Mouse (Mus musculus): ENCODE results near the gene Vkorc1. TPM values are rescaled to one million over a fixed set of nuclear protein-coding genes. Genes with fewer than 3 reads are reported as not detected.
"Not testable (repeated sequence)": the region's sequence is repeated elsewhere in the genome, so short reads cannot be mapped to it uniquely, and the experiment has no call there.

Vkorc1 gene
- total RNA-seq (2021): 10 to 100 TPM; 26.3 to 26.6 TPM
- long read RNA-seq, experiment 1, transcript Vkorc1-201 (3 exons, 748 nt): major isoform, 18 of 18 reads
- long read RNA-seq, experiment 1, partial matches to known transcripts: 0 of 18 reads
- long read RNA-seq, experiment 1, other reads (novel, unspliced or antisense): 0 of 18 reads
- long read RNA-seq, experiment 2, transcript Vkorc1-201 (3 exons, 748 nt): major isoform, 18 of 19 reads
- long read RNA-seq, experiment 2, partial matches to known transcripts: 1 of 19 reads
- long read RNA-seq, experiment 2, other reads (novel, unspliced or antisense): 0 of 19 reads

DNA sequence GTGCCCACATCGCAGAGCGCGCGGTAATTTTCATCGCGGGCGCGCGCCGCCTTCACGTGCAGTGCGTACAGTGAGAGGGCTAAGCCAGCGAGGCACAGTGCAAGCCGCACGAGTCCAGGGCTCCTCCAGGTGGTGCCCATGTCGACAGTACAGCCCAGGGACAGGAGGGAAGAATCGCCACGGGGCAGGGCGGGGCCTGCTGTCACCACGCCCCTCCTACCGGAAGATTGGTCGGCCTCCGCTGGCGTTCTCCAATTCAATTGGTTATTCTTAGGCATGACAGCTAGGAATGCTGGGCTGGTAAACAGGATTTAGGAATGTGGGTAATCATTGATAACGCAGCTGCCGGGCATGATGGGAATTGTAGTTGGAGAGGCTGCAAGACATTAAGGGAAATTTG lies at the start of gene Vkorc1, which contains the start of gene Gm21974:
Gene Vkorc1 (minus strand): TSS at position 176 of the 400 bp plus-strand sequence.
Gene Gm21974 (minus strand): TSS at position 13 of the 400 bp plus-strand sequence.
- peak within 1 kb of the TSS; percentile 86 for H3K27ac ChIP-seq
- TF ChIP-seq CTCF (conservative IDR thresholded peaks at IDR 0.05): peak; percentile 54
- peak within 1 kb of the TSS; percentile 65 for H3K4me3 ChIP-seq
- DNase-seq (ENCODE audit: low spot score in 2 of 2): peak; percentile 92 to 96

DNA sequence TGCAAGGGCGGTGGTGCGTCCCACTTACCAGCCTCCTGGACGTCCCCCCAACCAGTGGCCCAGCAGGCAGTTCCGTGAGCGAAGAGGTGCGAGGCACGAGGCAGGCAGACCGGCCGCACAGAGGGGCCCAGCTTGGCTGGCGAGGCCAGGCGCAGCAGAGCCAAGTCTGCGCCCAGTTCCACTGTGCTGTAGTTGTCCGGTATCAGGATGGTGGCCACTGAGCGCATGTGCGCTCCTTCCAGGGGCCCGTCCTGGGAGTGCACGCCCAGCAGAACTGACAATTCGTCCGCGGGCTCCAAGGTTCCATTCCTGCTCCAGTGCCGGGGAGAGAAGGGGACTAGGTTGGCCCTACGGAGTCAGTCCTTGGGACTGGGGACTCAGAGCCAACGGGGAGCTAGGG lies 49.2 kb upstream of the Vkorc1 start:
- no peak overlapping the region for H3K4me3 ChIP-seq
- no peak overlapping the region for H3K27ac ChIP-seq
- peak in 1 of 2 experiments; percentile 6 for DNase-seq (ENCODE audit: low spot score in 2 of 2)
- TF ChIP-seq CTCF (conservative IDR thresholded peaks at IDR 0.05): no peak

DNA sequence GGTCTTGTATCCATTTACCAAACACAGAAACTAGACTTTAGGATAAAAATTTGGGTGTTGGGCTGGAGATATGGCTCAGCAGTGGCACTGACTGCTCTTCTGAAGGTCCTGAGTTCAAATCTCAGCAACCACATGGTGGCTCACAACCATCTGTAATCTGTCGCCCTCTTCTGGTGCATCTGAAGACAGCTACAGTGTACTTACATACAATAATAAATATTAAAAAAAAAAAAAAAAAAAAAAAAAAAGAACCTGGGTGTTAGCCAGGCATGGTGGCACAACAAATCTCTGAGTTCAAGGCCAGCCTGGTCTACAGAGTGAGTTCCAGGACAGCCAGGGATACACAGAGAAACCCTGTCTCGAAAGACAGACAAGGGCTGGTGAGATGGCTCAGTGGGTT lies 46.7 kb upstream of the Vkorc1 start:
- DNase-seq (ENCODE audit: low spot score in 2 of 2): peak in 1 of 2 experiments; percentile 8
- not testable (repeated sequence) for H3K4me3 ChIP-seq

DNA sequence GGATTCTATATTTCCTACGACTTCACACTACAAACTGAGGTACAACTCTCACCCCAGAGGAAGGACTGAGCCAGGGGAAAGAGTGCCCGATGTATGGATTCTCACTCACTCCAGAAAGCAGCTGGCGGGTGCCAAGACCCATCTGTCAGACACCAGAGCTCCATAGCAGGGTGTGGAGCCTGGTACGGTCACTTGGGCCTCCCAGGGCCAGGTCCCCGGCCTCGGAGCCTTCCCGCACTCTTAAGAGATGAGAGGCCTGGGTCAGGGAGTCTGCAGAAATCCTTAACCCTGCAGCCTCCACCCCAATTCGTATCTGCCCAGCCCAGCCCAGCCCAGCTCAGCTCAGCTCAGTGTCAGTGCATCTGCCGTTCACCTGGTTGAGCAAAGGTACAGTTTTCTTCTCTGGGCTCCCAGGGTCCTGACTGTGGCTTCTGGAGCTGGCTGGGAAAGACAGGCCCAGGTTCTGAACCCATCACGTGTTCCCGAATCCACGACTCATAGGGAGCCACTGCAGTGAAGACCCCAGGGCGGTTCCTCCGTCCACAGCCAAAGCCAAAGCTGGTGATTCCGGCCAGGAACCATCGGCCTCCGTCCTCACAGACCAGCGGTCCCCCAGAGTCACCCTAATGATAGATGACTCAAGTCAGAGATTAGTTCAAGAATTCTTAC lies 40.9 kb upstream of the Vkorc1 start:
- DNase-seq (ENCODE audit: low spot score in 2 of 2): no peak
- Histone ChIP-seq H3K27ac (peak overlapping the region; percentile 95), H3K4me3 (peak overlapping the region; percentile 81)
- TF ChIP-seq CTCF (conservative IDR thresholded peaks at IDR 0.05): no peak

More for the DNA sequence above, 46.7 kb upstream of the Vkorc1 start:
- H3K27ac ChIP-seq: not testable (repeated sequence)
- TF ChIP-seq CTCF (conservative IDR thresholded peaks at IDR 0.05): peak; percentile 61

DNA sequence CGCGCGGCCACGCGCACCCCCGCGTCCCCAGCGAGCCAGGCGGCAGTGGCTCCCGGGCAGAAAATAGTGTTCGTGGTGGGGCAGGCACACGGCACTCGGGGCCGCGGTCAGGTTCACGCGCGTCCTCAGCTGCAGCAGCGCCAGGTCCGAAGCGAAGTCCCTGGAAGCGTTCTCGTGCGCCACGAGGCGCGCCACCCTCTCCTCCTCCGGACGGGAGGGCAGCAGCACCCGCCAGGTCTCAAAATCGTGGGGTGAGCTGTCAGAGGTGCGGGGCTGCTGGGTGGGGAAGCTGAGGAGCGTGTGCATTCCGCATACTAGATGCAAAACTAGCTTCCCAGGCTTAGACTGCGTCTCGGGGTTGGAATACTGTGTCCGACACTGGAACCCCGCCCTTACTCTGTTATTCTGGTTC lies 40.3 kb upstream of the Vkorc1 start:
- Histone ChIP-seq H3K27ac (peak overlapping the region; percentile 95), H3K4me3 (peak overlapping the region; percentile 81)
- peak; percentile 7; the same call in 1 of the 2 replicates for TF ChIP-seq CTCF (conservative IDR thresholded peaks at IDR 0.05)
- no peak for DNase-seq (ENCODE audit: low spot score in 2 of 2)

DNA sequence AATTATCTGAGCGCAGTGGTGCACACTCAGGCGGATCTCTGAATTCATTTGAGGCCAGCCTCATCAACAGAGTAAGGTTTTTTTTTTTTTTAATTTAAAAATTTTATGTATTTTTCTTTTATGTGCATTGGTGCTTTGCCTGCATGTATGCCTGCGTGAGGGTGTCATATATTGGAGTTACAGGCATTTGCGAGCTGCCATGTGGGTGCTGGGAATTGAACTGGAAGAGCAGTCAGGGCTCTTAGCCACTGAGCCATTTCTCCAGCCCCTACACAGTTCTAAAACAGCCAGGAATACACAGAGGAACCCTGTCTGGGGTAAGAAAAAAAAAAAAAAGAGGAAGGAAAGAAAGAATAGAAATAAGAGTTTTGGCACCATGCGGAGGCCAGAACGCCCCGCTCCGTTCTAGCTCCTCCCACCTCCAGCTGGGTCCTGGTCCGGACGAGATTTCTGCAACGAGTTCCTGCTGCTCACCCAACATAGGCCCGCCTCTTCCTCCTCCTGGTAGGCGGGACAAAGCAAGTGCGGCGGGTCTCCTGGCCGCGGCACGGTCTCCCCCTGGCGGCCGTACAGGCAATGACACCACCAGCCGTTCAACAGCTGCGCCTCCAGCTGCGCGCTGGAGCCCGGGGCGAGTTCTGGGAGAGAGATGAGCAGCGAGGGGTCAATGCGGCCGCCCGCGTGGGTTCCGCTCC lies 39.8 kb upstream of the Vkorc1 start:
- peak overlapping the region; percentile 95 for H3K27ac ChIP-seq
- H3K4me3 ChIP-seq: peak overlapping the region; percentile 81
- TF ChIP-seq CTCF (conservative IDR thresholded peaks at IDR 0.05): peak; percentile 100; the same call in 1 of the 2 replicates
- peak; percentile 94 to 96 for DNase-seq (ENCODE audit: low spot score in 2 of 2)

DNA sequence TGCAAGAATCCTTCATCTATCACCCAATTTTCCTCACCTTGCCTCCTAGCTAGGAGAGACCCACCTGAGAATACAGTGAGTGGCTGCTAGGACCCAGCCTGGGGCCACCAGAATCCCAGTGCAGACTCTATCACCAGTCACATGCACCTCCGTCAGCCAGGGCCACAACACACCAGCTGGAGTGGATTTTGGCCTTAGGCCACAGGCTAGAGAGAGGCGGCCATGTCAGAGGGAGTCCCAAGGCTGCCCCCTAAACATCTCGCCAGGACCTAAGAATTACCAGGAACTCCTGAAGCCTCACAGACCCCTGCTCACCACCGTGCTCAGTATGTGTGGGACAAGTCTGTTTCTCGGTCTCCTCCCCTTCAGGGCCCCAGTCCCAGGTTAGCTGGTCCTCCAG lies 38.7 kb upstream of the Vkorc1 start:
- no peak overlapping the region for H3K4me3 ChIP-seq
- no peak for TF ChIP-seq CTCF (conservative IDR thresholded peaks at IDR 0.05)
- no peak overlapping the region for H3K27ac ChIP-seq
- DNase-seq (ENCODE audit: low spot score in 2 of 2): no peak

DNA sequence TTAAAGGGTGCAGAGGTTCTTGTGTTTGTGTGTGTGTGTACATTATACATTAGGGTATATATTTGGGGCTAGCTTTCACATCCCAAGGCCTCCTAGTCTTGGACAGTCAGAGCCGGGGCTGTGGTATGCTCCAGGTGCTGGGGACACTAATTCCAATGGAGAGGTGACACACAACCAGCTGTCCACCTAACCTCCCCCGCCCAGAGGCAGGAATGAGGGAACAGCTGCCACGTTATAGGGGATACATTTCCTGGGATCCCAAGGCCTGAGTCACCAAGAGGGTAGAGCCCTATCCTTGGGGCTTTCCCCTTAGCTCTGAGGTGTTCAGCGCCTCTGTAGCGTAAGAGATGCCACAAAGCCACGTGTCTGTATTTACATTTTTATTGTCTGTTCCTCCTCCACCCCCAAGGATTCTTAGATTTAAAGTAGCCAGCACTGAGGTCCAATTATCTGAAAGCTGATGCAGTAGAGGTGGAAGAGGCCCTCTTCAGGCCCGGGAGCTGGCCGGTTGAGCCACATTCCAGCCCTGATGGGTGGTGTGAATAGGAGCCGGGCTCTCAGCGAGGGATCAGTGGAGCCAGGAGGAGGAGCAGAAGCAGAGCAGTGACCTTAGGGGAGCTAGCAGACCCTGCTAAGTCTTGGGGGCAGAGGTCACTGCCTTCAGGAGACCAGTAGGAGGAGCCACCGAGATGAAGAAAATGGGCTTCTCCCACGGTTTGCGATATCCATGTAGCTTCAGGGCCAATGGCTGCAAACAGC lies 37.0 kb upstream of the Vkorc1 start:
- Histone ChIP-seq H3K4me3 (no peak overlapping the region), H3K27ac (no peak overlapping the region)
- no peak for DNase-seq (ENCODE audit: low spot score in 2 of 2)
- no peak for TF ChIP-seq CTCF (conservative IDR thresholded peaks at IDR 0.05)

DNA sequence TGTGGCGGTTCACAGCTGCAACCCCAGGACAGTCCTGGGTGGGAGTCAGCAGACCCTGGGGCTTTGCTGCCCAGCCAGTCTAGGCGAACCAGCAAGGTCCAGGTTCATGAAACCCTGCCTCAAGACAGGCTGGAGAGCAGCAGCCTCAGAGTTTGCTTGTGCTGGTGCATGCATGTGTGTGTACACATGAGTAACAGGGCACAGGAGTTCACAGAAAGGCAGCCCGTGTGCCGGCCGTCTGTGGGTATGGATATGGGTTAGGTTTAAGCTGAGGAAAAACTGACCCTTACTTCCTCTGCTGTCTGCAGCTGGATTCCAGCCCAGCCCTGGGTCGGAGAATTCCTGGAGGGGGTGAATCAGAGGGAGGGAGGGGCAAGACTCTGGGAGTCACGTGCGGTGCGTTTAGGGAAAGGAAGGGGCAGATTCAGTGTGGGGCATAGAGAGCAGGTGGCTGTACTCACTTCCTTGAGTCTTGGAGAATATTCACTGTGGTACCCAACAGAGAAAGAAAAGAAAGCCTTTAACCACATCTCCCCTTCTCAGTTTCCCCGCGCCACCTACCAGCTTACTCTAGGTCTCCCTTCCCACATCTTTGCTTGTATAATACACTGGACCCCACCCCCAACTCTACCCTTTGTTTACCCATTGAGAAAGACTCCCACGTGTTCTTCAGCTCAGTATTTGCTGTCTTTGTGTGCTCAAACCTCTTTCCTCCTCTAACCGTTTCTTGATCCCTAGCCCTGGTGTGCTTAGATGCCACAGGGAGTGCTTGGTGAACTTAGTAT lies 36.1 kb upstream of the Vkorc1 start:
- no peak overlapping the region for H3K27ac ChIP-seq
- no peak for DNase-seq (ENCODE audit: low spot score in 2 of 2)
- no peak for TF ChIP-seq CTCF (conservative IDR thresholded peaks at IDR 0.05)
- H3K4me3 ChIP-seq: no peak overlapping the region

DNA sequence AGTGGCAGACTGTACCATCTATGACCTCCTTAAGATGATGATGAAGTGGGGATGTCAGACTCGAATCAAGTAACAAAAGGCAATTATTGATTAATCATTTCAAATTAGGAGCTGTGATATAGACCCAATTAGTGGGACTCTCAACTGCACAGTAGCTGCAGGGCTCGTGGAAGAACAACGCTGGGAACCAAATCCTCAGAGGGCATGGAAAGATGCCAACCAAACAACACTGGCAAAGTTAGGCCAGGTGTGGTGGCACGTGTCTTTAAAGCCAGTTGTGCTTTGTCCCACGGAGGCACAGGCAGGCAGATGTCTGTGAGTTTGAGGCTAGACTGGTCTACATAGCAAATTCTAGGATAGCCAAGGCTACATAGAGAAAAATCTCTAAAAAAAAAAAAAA lies 35.2 kb upstream of the Vkorc1 start:
- no peak for DNase-seq (ENCODE audit: low spot score in 2 of 2)
- TF ChIP-seq CTCF (conservative IDR thresholded peaks at IDR 0.05): no peak

DNA sequence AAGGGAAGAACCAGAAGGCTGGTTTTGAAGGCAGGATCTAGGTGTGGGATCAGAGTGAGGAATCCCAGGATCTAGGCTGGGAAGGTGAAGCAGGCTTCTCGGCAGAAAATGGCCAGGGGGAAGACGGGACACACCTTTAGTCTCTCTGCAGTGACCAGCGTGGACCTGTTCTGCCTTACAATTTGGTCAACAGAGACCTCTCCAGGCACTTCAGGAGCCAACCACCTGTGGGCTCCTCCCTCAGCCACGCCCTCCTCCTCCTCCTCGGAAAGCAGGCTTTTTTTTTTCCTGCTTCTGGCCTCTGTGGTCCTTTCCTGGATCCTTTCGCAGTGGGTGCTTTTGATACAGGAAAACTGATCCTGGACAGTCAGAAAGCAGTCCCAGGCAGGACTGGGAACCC lies 34.5 kb upstream of the Vkorc1 start, which contains the start of gene Prss8:
Gene Prss8 (minus strand): TSS at position 182 of the 400 bp plus-strand sequence.
- H3K27ac ChIP-seq: no peak within 1 kb of the TSS
- DNase-seq (ENCODE audit: low spot score in 2 of 2): no peak
- no peak within 1 kb of the TSS for H3K4me3 ChIP-seq
- no peak for TF ChIP-seq CTCF (conservative IDR thresholded peaks at IDR 0.05)

More for the DNA sequence above, 35.2 kb upstream of the Vkorc1 start:
- H3K4me3 ChIP-seq: no peak overlapping the region
- no peak overlapping the region for H3K27ac ChIP-seq

DNA sequence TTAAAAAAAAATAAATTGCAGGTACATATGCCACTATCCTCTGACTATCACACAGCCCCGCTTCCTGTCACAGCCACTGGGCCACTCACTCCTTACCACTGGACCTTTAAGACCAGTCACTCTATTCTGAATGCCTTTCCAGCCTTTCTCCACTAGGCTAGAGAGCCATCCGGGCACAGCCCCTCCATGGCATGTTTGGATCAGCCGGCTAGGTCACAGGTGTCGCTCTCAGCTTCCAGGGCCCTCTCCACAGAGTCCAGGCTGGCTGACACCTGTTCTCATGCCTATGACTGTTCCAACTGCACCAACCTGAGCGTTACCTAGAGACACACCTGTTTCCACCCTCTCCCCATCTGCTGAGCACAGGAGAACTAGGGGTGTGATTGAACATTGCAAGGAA lies 33.2 kb upstream of the Vkorc1 start:
- no peak for DNase-seq (ENCODE audit: low spot score in 2 of 2)
- TF ChIP-seq CTCF (conservative IDR thresholded peaks at IDR 0.05): peak; percentile 35
- no peak overlapping the region for H3K27ac ChIP-seq

More for the DNA sequence above, 33.2 kb upstream of the Vkorc1 start:
- H3K4me3 ChIP-seq: no peak overlapping the region

Data from layer of hippocampus, adult 2 months (tissue).